Mouse (Mus musculus) hematopoietic stem cell, adult 5-6 weeks (primary cell): ENCODE data around the gene Prr18. TPM values are rescaled to one million over a fixed set of nuclear protein-coding genes. Genes with fewer than 3 reads are reported as not detected.
A peak's percentile ranks its signal among the peaks of the same experiment; 100 is the strongest.

Experiments
- ATAC-seq, 2 experiments: fragments of 125-278 bp in 1 of 2; replicated peaks in 1 of 2; 2 replicates each; pipeline ENCODE4 v1.8.0; 2016 to 2017; ENCODE audit warnings: inconsistent platforms in 2 of 2, mild to moderate bottlenecking in 2 of 2, moderate number of reproducible peaks in 2 of 2, low read depth in 1 of 2, moderate TSS enrichment in 1 of 2; ENCODE audit not compliant: low FRiP score in 2 of 2, poor library complexity in 2 of 2, severe bottlenecking in 2 of 2, insufficient read depth in 1 of 2, low TSS enrichment in 1 of 2
- total RNA-seq: library from RNA; stranded (forward); fragments of 172-1452, 232-1000 nt; gene quantifications from 2 replicates; pipeline ENCODE4 v1.2.3, GENCODE M21; 2017

Gene Prr18
- total RNA-seq, 1 experiment from 2014 or later, result not detected

DNA sequence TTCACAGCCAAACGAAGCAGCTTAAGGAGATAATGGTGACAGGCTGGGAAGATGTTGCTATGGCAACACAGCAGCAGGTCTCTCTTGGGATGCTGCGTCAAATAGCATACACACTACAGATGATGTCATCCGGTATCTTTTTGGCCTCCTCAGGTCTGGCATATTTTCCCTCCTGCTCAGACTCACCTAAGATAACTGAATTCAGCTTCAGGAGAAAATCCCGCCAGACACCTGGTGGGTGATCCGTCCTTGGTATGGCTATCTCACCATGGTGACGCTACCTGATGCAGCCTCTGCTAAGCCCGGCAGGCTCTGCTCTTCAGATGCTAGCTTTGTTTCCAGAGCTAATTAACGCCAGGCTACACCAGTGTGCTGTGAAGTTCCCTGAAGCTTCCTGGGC, 31.3 kb downstream of the Prr18 start:
- ATAC-seq, result no peak

DNA sequence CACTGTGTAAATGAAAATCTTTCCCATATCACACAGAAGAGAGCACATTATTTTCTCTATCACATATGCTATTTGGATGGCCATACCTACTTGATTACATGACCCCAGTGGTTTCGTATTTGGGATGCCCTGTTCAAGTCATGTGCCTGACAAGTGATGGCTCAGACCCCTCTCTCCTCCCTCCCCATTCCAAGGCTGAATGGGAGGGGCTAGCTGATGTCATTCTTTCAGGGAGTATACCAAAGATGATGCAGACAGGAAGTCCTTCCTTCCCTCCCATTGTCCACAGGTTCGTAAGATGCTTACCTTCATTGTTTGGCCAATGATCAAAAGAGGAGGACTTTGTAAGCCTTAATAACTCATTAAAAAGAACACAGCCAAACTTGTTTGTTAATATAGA, 31.9 kb downstream of the Prr18 start:
- ATAC-seq, result no peak

DNA sequence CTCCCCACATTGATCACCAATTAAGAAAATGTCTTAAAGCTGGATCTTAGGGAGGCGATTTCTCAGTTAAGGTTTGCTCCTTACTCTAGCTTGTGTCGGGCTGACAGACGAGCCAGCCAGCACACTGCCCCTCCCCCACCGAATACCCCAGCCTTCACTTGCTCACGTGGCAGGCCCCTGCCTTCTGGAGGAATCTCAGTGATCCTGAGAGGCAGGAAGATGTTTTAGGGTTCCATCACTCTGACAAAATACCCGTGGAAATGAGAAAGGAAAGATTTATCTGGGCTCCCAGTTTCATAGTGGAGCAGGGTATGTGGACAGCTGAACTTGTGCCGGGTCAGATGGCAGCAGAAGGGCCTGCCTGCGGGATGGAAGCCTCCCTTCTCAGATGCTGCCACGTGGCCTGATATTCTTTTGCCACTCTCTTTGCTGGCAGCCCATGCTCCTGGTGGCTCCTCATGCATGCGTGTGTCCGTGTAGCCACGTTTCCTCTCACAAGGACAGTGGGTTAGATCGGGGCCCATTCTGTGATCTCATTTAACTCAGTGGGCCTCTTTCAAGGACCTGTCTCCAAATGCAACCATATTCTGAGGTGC, 33.5 kb downstream of the Prr18 start:
- ATAC-seq, result no peak

DNA sequence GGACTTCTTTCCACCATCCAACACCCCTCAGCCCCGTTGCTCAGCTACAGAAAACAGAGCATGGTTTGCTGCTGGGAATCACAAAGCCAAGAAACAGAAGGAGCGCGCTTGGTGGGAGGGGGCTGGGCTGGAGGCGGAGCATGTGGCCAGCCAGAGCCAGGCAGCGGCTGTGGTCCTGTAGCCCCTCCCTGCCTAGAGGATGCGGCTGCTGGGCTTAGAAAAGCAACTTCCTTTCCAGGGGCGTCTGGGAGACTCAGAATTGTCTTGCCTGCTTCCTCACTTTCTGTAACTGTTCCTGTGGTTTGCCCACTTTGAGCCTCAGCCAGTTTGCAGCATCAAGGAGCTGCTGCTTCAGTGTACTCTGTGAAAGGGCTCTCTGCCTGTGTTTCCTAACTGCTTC, 34.6 kb downstream of the Prr18 start:
- ATAC-seq, result peak; percentile 93 to 96

DNA sequence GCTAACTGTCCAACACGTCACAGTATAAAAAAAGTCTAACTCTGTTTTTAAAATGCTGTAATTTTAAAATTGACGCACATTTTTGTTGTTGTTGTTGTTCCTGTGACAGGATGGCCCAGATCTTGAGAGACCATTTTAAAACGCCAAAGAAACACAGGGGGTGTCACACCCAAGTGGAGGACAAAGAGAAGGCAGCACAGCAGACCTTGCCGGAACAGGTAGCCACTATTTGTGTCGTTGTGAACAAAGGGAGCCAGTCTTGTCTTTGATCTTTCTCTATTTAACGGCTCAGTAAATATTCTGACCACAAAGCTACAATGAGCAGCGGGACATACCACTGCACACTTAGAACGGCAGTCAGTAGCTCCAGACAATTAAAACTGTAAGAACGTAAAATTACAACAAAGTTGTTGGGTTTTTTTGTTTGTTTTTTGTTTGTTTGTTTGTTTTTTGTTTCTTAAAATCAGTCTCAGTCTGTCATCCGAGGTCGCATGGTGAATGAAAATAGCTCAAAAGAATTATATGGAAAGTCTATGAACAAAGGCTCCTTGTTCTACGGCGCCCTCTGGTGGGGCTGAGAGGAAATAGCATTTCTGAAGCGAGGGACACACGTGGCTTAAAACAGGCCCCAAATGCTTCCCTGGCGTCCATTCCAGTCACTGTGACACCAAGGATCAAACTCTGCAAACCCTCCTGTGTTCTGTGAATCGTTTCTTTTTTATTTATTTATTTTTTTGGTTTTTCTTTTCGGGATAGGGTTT, 35.2 kb downstream of the Prr18 start:
- ATAC-seq, result peak; percentile 64 to 72

DNA sequence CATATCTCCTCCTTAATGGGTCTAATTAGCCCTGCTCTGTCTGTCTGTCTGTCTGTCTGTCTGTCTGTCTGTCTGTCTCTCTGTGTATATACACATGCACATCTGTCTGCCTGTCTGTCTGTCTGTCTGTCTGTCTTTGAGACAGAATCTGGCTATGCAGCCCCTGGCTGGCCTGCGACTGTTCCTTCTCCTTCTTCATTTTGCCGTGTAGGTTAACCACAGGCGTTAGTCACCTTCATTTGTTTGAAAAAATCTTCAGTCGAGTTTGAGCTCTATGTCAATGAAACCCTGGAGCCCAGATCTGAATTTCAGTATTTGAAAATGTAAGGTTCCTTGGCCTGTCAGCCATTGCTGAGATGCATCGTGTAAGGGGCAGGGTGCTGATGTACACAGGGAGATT, 40.0 kb downstream of the Prr18 start:
- no peak for ATAC-seq

DNA sequence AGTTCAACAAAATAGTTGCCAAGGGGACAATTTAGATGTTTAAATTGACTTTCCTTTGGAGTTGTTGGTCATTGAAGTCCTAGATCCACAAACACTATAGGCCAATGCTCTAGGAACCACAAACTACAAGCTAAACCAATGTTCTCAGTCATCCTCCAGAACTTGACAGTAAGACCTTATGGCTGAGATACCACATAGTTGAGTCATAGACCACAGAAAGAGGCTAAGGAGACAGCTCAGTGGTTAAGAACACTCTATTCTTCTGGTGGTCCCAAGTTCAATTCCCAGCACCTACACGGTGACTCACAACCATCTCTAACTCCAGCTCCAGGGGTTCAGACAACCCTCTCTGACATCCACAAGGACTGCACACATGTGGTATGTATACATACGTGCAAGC, 48.2 kb downstream of the Prr18 start:
- ATAC-seq, result no peak

DNA sequence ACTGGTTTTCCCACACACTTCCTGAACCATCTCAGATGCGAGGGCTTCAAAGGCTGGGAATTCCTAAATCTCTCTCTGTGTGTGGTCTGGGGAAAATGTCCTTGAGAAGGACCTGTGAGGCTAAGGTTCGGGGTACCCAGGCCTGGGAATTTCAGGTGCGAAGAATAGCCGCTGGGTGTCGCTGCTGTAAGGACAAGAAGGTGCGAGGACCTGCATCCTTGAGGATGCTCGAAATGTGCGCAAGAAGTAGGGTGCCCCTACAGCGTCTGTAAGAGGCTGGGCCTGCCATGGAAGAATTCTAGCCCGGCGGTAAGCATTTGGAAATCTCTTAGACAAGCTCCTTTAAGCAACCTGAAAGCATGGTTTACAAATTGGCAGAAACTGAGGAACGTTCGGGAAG, 51.2 kb downstream of the Prr18 start:
- ATAC-seq, result peak; percentile 37 to 43; a peak in 1 of 4 replicates

DNA sequence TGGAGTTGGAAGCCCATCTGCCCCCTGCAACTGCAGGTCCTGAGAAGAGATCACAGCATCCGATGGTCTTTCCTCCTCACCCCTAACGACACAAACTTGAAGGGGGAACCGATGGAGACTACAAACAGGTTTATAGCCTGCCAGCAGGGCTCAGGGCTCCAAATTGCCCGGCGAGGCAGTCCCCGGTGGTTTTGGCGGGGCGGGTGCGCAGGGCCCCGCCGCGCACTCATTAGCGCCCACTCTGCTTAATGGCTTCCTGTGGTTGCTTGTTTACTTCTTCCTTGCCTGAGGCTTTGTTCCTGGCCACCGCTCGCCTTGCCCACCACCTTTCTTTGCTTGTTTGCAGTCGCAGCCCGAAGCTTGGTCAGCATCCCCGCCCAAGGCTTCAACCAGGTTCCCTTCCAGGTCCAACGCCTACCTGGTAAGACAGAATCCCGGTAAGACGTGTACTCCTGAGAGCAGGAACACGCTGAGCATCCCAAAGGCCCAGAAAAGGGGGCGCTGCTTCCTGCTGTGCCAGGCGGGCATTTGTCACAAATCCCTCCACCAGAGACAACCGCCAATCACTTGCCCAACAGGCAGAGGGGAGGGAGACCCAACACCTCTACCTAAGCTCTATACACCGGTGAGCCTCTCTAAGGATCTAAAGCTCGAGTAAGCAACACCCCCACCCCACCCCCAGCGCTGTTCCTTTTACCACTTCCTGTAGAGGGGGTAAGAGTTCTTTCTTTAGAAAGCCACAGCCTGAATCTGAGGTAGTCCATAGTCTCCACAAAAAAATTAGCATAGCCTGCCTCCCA, 51.9 kb downstream of the Prr18 start:
- ATAC-seq, result peak; percentile 65 to 75

DNA sequence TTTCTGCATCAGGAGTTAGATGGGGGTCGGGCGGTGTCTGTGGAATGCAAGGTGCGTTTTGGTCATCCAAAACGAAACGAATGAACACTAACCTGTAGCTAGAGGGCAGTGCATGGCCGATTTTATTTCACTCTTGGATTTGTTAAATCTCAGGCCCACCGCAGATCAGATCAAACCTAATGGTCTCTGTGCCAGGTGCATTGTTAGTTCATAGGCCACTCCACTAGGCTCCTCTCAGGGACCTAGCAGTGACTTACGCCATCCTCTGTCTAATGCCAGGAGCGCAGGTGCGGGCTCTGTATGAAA, 52.5 kb downstream of the Prr18 start:
- ATAC-seq, result peak in 1 of 2 experiments; percentile 8; a peak in 1 of 4 replicates

DNA sequence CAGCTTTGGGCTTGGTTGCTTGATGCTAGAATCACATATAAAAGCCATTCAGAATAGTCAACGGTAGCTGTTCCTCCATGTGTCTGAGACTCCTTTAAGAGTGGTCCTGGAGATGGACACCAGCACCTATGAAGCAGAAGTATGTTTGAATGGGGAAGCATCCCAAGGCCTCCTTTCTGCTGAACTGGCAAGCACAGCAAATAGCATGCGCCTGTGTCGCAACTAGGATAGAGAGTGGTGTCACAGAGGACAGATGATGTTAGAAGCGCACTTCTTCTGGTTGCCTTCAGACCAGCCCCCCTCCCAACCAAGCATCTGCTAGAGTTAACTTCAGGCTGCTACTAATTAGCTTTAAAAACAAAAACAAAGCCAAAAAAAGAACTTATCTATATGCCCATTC, 53.2 kb downstream of the Prr18 start:
- ATAC-seq, result no peak; a peak in 1 of 4 replicates

Other genes starting within 250 kb of the Prr18 start
- not detected in 2 replicates for gene Gm49673, start 189.7 kb upstream of the Prr18 start, total RNA-seq
- 23.8 and 54.8 TPM in 2 replicates for gene Rnaset2a, start 189.4 kb upstream of the Prr18 start, total RNA-seq
- 57.5 and 64.7 TPM in 2 replicates for gene Fgfr1op, start 172.0 kb upstream of the Prr18 start, total RNA-seq
- gene Ccr6, start 101.4 kb upstream of the Prr18 start, total RNA-seq, result not detected in 2 replicates
- 72.7 and 73.1 TPM in 2 replicates for gene Mpc1, start 54.6 kb upstream of the Prr18 start, total RNA-seq
- 33.1 and 56.3 TPM in 2 replicates for gene Sft2d1, start 26.4 kb upstream of the Prr18 start, total RNA-seq
- not detected in 2 replicates for gene T2, start 18.5 kb downstream of the Prr18 start, total RNA-seq
- not detected in 2 replicates for gene T, start 97.0 kb downstream of the Prr18 start, total RNA-seq
- gene Pde10a, start 187.9 kb downstream of the Prr18 start, total RNA-seq, result 0.84 and 0.94 TPM in 2 replicates
- not detected in 2 replicates for gene Gm17087, start 229.5 kb downstream of the Prr18 start, total RNA-seq